Mouse (Mus musculus) stomach, embryonic 16.5 days (tissue): Measurements from ENCODE around the gene Lman1l. TPM values are rescaled to one million over a fixed set of nuclear protein-coding genes. Genes with fewer than 3 reads are reported as not detected.

Experiments
- ATAC-seq: fragments of 200-750 bp; cut with Nextera tagmentation; 2 replicates; pipeline ENCODE4 v1.8.0; 2017; ENCODE audit warnings: moderate number of reproducible peaks, moderate TSS enrichment; ENCODE audit not compliant: insufficient read depth, low FRiP score
- H3K27ac ChIP-seq: fragments of 300-500 bp; sonication (generic); 2 replicates; pipeline ENCODE4 v1.5.1; 2014; ENCODE audit warnings: low read length
- H3K27me3 ChIP-seq: fragments of 300-500 bp; sonication (generic); 2 replicates; pipeline ENCODE4 v1.6.1; 2014; ENCODE audit warnings: low read length, control low read depth, mixed read lengths; ENCODE audit not compliant: control insufficient read depth, insufficient read depth
- H3K36me3 ChIP-seq: fragments of 300-500 bp; sonication (generic); 2 replicates; pipeline ENCODE4 v1.6.1; 2014; ENCODE audit warnings: low read length; ENCODE audit not compliant: control insufficient read depth, insufficient read depth
- H3K4me1 ChIP-seq: fragments of 300-500 bp; sonication (generic); 2 replicates; pipeline ENCODE4 v1.6.1; 2014; ENCODE audit warnings: low read length, control low read depth, mixed read lengths; ENCODE audit not compliant: control insufficient read depth, insufficient read depth
- H3K4me2 ChIP-seq: fragments of 300-500 bp; sonication (generic); 2 replicates; pipeline ENCODE4 v1.6.1; 2014; ENCODE audit warnings: low read depth, low read length, mixed read lengths
- H3K4me3 ChIP-seq: fragments of 300-500 bp; sonication (generic); replicated peaks from 2 replicates; pipeline ENCODE4 v1.5.1; 2014; ENCODE audit warnings: mild to moderate bottlenecking, low read length
- H3K9ac ChIP-seq: fragments of 300-500 bp; sonication (generic); 2 replicates; pipeline ENCODE4 v1.6.1; 2014; ENCODE audit warnings: low read length
- H3K9me3 ChIP-seq: fragments of 300-500 bp; sonication (generic); replicated peaks from 2 replicates; pipeline ENCODE4 v1.6.1; 2016; ENCODE audit warnings: low read length, control low read depth; ENCODE audit not compliant: control insufficient read depth
- WGBS: fragments of 180-500 bp; shearing (Covaris S2); extraction: QIAGEN DNeasy Blood & Tissue Kit; methylation state at CpG from one replicate; pipeline ENCODE4 v1.1.7; 2014; 5-methylcytosine and 5-hydroxymethylcytosine counted together
- polyA plus RNA-seq: library from polyadenylated mRNA; unstranded; fragments of >200 nt; fragmentation: Nextera tagmentation; extraction: Ambion mirVana; gene quantifications from 2 replicates; pipeline ENCODE4 v1.2.1, GENCODE M21; 2015

Lman1l gene
- polyA plus RNA-seq, 1 experiment from 2014 or later = not detected

DNA sequence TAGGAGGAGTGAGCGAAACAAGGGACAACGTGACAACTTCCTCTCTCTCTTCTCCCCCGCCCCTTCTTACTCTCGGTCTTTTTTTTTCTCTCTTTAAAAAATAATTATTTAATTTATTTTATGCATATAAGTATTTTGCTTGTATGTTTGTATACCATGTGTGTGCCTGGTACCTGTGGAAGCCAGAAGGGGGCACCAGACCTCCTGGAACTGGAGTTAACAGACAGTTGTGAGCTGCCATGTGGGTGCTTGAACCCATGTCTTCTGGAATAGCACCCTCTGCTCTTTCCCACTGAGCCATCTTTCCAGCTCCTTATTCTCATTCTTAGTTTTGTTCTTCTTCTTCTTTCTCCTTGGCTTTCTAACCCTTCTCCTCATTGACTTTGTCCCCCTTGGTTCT is 38.4 kb upstream of the Lman1l start:
- 0 out of 2 replicates have a peak, but pooled peaks cover 3% of the 10 kb centered on the region for H3K4me1 ChIP-seq
- ATAC-seq = no peak
- no peaks in the 10 kb centered on the region for H3K27me3 ChIP-seq
- H3K4me3 ChIP-seq = no peak overlapping the region
- no peaks in the 10 kb centered on the region for H3K9me3 ChIP-seq
- WGBS = 83% methylated on average over 4 of the region's 4 CpGs
- H3K4me2 ChIP-seq = no peak overlapping the region
- no peak overlapping the region for H3K9ac ChIP-seq
- no peaks in the 10 kb centered on the region for H3K36me3 ChIP-seq
- H3K27ac ChIP-seq = no peak overlapping the region

DNA sequence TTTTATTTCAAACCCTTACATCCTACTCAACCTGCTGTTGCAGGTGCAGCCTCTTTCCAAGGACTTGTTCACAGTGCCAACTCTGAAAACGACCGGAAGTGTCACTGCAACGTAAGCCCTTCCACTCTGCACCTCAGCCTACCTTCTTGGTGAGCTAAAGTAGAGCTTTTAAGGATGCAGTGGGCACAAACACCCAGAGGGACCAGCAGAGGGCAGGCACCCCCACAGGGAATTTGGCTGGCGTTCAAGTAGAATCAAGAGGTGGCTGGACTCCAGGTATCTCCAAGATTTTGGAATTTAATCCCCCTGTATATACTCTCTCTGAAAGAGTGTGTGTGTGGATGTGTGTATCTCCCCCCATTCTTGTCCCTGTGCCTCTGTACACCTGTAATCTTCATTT is 37.3 kb upstream of the Lman1l start:
- Histone ChIP-seq H3K4me2 (no peak overlapping the region), H3K9me3 (no peaks in the 10 kb centered on the region), H3K9ac (no peak overlapping the region), H3K4me3 (no peak overlapping the region), H3K27ac (no peak overlapping the region), H3K27me3 (no peaks in the 10 kb centered on the region), H3K36me3 (no peaks in the 10 kb centered on the region), H3K4me1 (0 out of 2 replicates have a peak, but pooled peaks cover 3% of the 10 kb centered on the region)
- no peak for ATAC-seq
- WGBS = 58% methylated on average over 4 of the region's 4 CpGs

DNA sequence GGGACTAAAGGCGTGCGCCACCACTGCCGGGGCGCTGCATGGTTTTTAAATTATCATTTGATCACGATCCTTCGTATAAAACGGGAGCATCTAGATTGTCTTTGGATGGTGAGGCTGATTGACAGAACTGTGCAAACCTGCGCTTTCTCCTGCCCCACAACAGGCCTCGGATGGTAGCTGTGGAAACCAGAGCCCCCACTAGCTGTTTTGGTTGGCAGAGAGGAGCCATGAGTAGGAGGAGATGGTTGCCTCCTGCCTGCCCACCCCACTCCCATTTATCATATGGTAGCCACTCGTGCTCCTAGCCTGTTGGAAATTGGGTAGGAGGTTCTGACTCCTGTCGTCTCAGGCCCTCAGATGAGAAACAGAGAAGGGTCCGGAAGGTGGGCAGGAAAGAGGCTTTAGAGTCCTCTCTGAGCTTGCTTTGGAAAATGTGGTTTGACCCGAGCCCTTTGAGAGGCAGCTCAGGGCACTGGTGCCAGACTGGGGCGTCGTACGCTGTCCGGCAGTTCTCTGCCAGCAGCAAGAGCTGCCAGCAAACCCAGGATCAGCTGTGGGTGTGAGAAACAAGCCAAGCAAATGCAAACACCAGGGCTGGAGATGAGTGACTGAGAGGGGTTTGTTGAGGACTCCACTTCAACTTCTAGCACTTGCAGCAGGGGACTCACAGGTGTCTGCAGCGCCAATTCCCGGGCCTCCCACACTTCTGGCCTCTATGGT is 36.2 kb upstream of the Lman1l start:
- Histone ChIP-seq H3K4me3 (no peak overlapping the region), H3K36me3 (no peaks in the 10 kb centered on the region), H3K4me1 (0 out of 2 replicates have a peak, but pooled peaks cover 3% of the 10 kb centered on the region), H3K27me3 (no peaks in the 10 kb centered on the region), H3K9me3 (no peaks in the 10 kb centered on the region), H3K4me2 (no peak overlapping the region), H3K9ac (no peak overlapping the region), H3K27ac (no peak overlapping the region)
- whole genome bisulfite sequencing = 79% methylated on average over 19 of the region's 19 CpGs
- no peak for ATAC-seq

GRCm38 (mm10) chr9:57655749-57656148 is 35.2 kb upstream of the Lman1l start:
- Histone ChIP-seq H3K4me1 (peaks cover 13% of the 10 kb centered on the region), H3K27me3 (no peaks in the 10 kb centered on the region), H3K9me3 (no peaks in the 10 kb centered on the region), H3K27ac (no peak overlapping the region), H3K9ac (peak overlapping the region; percentile 56), H3K4me2 (peak overlapping the region; percentile 48), H3K4me3 (peak overlapping the region; percentile 19; the same call in 1 of the 2 replicates), H3K36me3 (no peaks in the 10 kb centered on the region)
- peak; percentile 75 for ATAC-seq
- 3% methylated on average over 11 of the region's 11 CpGs for WGBS

DNA sequence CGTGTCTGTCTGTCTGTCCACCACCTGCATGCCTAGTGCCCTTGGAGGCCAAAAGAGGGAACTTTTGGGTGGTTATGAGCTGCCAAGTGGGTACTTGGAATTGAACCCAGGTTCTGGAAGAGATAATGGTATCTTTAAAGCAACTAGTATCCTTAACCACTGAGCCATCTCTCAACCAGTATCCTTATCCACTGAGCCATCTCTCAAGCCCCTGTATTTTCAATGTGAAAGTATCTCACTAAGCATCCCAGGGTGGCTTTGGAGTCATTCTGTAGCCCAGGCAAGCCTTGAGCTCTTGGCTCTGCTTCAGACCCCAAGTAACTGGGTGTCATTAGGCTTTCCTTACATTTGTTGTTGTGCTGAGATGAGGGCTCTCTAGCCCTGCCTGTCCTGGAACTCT is 34.4 kb upstream of the Lman1l start:
- 82% methylated on average over 1 of the region's 1 CpGs for WGBS
- Histone ChIP-seq H3K4me2 (no peak overlapping the region), H3K27me3 (no peaks in the 10 kb centered on the region), H3K4me3 (no peak overlapping the region), H3K9ac (no peak overlapping the region), H3K9me3 (no peaks in the 10 kb centered on the region), H3K36me3 (no peaks in the 10 kb centered on the region), H3K27ac (no peak overlapping the region), H3K4me1 (peaks cover 15% of the 10 kb centered on the region)
- no peak for ATAC-seq

- no peaks in the 10 kb centered on the region for H3K27me3 ChIP-seq
- 55% methylated on average over 5 of the region's 5 CpGs for WGBS
- no peak within 1 kb of the TSS for H3K4me2 ChIP-seq
- peaks cover 15% of the 10 kb centered on the region for H3K4me1 ChIP-seq
- ATAC-seq = no peak
- no peaks in the 10 kb centered on the region for H3K36me3 ChIP-seq
- H3K4me3 ChIP-seq = no peak within 1 kb of the TSS
- no peaks in the 10 kb centered on the region for H3K9me3 ChIP-seq
- H3K27ac ChIP-seq = no peak within 1 kb of the TSS
- no peak within 1 kb of the TSS for H3K9ac ChIP-seq
Observed at GRCm38 (mm10) chr9:57653283-57653682, 32.7 kb upstream of the Lman1l start, which contains the start of gene Csk. Csk (minus strand) TSS chr9:57653631.

DNA sequence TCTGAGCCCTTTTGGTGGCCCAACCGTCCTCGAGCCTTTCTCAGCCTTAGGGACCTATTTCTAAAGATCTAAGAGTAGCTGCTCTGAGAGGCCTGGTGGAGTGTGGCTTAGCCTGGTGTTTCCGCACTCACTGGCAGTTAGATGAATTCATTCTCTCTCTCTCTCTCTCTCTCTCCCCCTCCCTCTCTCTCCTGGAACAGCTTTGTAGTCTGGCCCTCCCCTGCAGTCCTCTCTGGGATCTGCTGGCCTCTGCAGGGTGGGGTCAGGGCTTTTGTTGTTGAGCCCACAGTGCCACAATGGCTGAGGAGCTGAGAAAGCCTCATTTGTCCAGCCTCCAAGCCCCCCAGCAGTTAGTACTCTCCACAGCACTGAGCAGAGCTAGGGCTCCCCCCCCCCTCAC is 32.3 kb upstream of the Lman1l start:
- H3K9me3 ChIP-seq = no peaks in the 10 kb centered on the region
- WGBS = 40% methylated on average over 3 of the region's 3 CpGs
- H3K4me3 ChIP-seq = no peak overlapping the region
- no peak for ATAC-seq
- no peaks in the 10 kb centered on the region for H3K36me3 ChIP-seq
- H3K27ac ChIP-seq = no peak overlapping the region
- no peak overlapping the region for H3K4me2 ChIP-seq
- H3K9ac ChIP-seq = no peak overlapping the region
- H3K4me1 ChIP-seq = peaks cover 15% of the 10 kb centered on the region
- H3K27me3 ChIP-seq = no peaks in the 10 kb centered on the region

GRCm38 (mm10) chr9:57652351-57652750 is 31.8 kb upstream of the Lman1l start:
- Histone ChIP-seq H3K4me2 (no peak overlapping the region), H3K27ac (no peak overlapping the region), H3K36me3 (no peaks in the 10 kb centered on the region), H3K9me3 (no peaks in the 10 kb centered on the region), H3K4me3 (no peak overlapping the region), H3K4me1 (peaks cover 15% of the 10 kb centered on the region), H3K9ac (no peak overlapping the region), H3K27me3 (no peaks in the 10 kb centered on the region)
- no peak for ATAC-seq
- WGBS = 73% methylated on average over 9 of the region's 9 CpGs

DNA sequence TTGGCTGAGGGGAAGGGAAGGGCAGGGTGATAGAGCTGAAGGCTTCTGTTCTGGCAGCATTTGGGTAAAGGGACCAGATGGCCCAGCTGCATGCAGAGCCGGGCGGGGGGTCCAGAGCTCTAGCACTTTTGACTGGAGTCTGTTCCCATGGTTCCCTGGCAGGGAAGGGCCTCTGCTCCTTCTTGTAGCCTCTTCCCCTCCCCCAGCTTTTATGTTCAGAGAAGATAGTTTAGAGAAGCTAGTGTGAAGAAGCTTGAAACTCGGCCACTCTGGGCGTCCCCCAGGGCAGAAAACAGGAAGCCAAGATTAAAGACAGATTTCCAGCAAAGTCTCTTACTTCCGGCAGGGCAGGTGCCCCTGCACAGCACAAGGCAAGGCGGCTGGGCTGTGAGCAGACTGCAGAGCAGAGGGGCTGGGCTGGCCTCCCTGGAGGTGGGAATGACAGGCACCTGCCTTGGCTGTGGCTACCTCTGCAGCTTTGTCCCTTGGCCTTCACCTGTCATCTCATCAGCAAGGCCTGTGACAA is 30.3 kb upstream of the Lman1l start:
- ATAC-seq = no peak
- peak overlapping the region; percentile 6; the same call in 1 of the 2 replicates for H3K27ac ChIP-seq
- 20% methylated on average over 6 of the region's 6 CpGs for WGBS

More for the DNA sequence above, 30.3 kb upstream of the Lman1l start:
- Histone ChIP-seq H3K27me3 (no peaks in the 10 kb centered on the region), H3K4me1 (peaks cover 21% of the 10 kb centered on the region), H3K9ac (peak overlapping the region; percentile 11), H3K4me3 (no peak overlapping the region), H3K4me2 (no peak overlapping the region), H3K36me3 (no peaks in the 10 kb centered on the region), H3K9me3 (no peaks in the 10 kb centered on the region)
